Mouse (Mus musculus): Measurements from ENCODE around the gene Scnn1a. TPM values are rescaled to one million over a fixed set of nuclear protein-coding genes. Genes with fewer than 3 reads are reported as not detected.

The Scnn1a gene
- total and polyA plus RNA-seq, 2 experiments from 2014 or later = 0.67 to 1.5 TPM

GRCm38 (mm10) chr6:125308921-125309320, 11.5 kb upstream of the Scnn1a start:
- H3K27me3 ChIP-seq (ENCODE audit: insufficient read depth, low read length) = no peaks in the 10 kb centered on the region
- no peak for TF ChIP-seq CTCF (IDR thresholded peaks at IDR 0.05; ENCODE audit: low read depth)
- H3K9me3 ChIP-seq (ENCODE audit: low read length) = no peaks in the 10 kb centered on the region
- peaks cover 4% of the 10 kb centered on the region; the same call in 1 of the 2 replicates for H3K4me1 ChIP-seq (ENCODE audit: insufficient read depth)
- H3K27ac ChIP-seq (ENCODE audit: low read depth, low read length) = no peak overlapping the region
- no peak for ATAC-seq
- 13% methylated on average over 13 of the region's 13 CpGs for WGBS
- no peak overlapping the region for H3K4me3 ChIP-seq (ENCODE audit: low read depth, low read length)
- no peak for DNase-seq
- H3K36me3 ChIP-seq (ENCODE audit: insufficient read depth) = no peaks in the 10 kb centered on the region
- H3K9ac ChIP-seq = no peak overlapping the region
- no peak overlapping the region for H3K4me2 ChIP-seq (ENCODE audit: low read depth)

GRCm38 (mm10) chr6:125309406-125309805, 11.1 kb upstream of the Scnn1a start:
- 47% methylated on average over 5 of the region's 5 CpGs for WGBS

GRCm38 (mm10) chr6:125312171-125312570, 8.3 kb upstream of the Scnn1a start:
- Histone ChIP-seq H3K4me2 (ENCODE audit: low read depth) (peak overlapping the region; percentile 53; the same call in 1 of the 2 replicates), H3K27ac (ENCODE audit: low read depth, low read length) (no peak overlapping the region), H3K4me3 (ENCODE audit: low read depth, low read length) (no peak overlapping the region), H3K36me3 (ENCODE audit: insufficient read depth) (no peaks in the 10 kb centered on the region), H3K9me3 (ENCODE audit: low read length) (no peaks in the 10 kb centered on the region), H3K9ac (no peak overlapping the region), H3K4me1 (ENCODE audit: insufficient read depth) (peaks cover 6% of the 10 kb centered on the region; the same call in 1 of the 2 replicates), H3K27me3 (ENCODE audit: insufficient read depth, low read length) (no peaks in the 10 kb centered on the region)
- DNase-seq = no peak
- no peak for TF ChIP-seq CTCF (IDR thresholded peaks at IDR 0.05; ENCODE audit: low read depth)
- 90% methylated on average over 9 of the region's 9 CpGs for WGBS
- no peak for ATAC-seq

More at GRCm38 (mm10) chr6:125309406-125309805, 11.1 kb upstream of the Scnn1a start:
- Histone ChIP-seq H3K27me3 (ENCODE audit: insufficient read depth, low read length) (no peaks in the 10 kb centered on the region), H3K9me3 (ENCODE audit: low read length) (no peaks in the 10 kb centered on the region), H3K9ac (no peak overlapping the region), H3K36me3 (ENCODE audit: insufficient read depth) (no peaks in the 10 kb centered on the region), H3K4me3 (ENCODE audit: low read depth, low read length) (no peak overlapping the region), H3K27ac (ENCODE audit: low read depth, low read length) (no peak overlapping the region), H3K4me2 (ENCODE audit: low read depth) (no peak overlapping the region), H3K4me1 (ENCODE audit: insufficient read depth) (peaks cover 6% of the 10 kb centered on the region; the same call in 1 of the 2 replicates)
- DNase-seq = no peak
- no peak for ATAC-seq
- no peak for TF ChIP-seq CTCF (IDR thresholded peaks at IDR 0.05; ENCODE audit: low read depth)

GRCm38 (mm10) chr6:125312581-125313355, 7.7 kb upstream of the Scnn1a start:
- Histone ChIP-seq H3K27ac (ENCODE audit: low read depth, low read length) (no peak overlapping the region), H3K27me3 (ENCODE audit: insufficient read depth, low read length) (no peaks in the 10 kb centered on the region), H3K9me3 (ENCODE audit: low read length) (no peaks in the 10 kb centered on the region), H3K36me3 (ENCODE audit: insufficient read depth) (no peaks in the 10 kb centered on the region), H3K4me1 (ENCODE audit: insufficient read depth) (peaks cover 6% of the 10 kb centered on the region; the same call in 1 of the 2 replicates), H3K4me3 (ENCODE audit: low read depth, low read length) (peak overlapping the region; percentile 32; the same call in 1 of the 2 replicates), H3K9ac (peak overlapping the region; percentile 51; the same call in 1 of the 2 replicates), H3K4me2 (ENCODE audit: low read depth) (peak overlapping the region; percentile 53)
- DNase-seq = no peak
- 74% methylated on average over 22 of the region's 22 CpGs for WGBS
- TF ChIP-seq CTCF (IDR thresholded peaks at IDR 0.05; ENCODE audit: low read depth) = no peak
- ATAC-seq = no peak

- DNase-seq (peak; percentile 51), ATAC-seq (peak; percentile 79)
- Histone ChIP-seq H3K36me3 (ENCODE audit: insufficient read depth) (no peaks in the 10 kb centered on the region), H3K9me3 (ENCODE audit: low read length) (no peaks in the 10 kb centered on the region), H3K4me1 (ENCODE audit: insufficient read depth) (peaks cover 6% of the 10 kb centered on the region; the same call in 1 of the 2 replicates), H3K27me3 (ENCODE audit: insufficient read depth, low read length) (no peaks in the 10 kb centered on the region), H3K4me2 (ENCODE audit: low read depth) (peak within 1 kb of the TSS; percentile 53), H3K9ac (peak within 1 kb of the TSS; percentile 51), H3K4me3 (ENCODE audit: low read depth, low read length) (peak within 1 kb of the TSS; percentile 32), H3K27ac (ENCODE audit: low read depth, low read length) (no peak within 1 kb of the TSS)
- no peak for TF ChIP-seq CTCF (IDR thresholded peaks at IDR 0.05; ENCODE audit: low read depth)
- 7% methylated on average over 42 of the region's 46 CpGs for WGBS
Observed at GRCm38 (mm10) chr6:125313546-125314230, 6.8 kb upstream of the Scnn1a start, which contains the start of gene Ltbr. Gene Ltbr (minus strand): TSS chr6:125313885.

- no peak for TF ChIP-seq CTCF (IDR thresholded peaks at IDR 0.05; ENCODE audit: low read depth)
Observed at GRCm38 (mm10) chr6:125314231-125314563, 6.3 kb upstream of the Scnn1a start.

GRCm38 (mm10) chr6:125314746-125315145, 5.7 kb upstream of the Scnn1a start:
- no peak overlapping the region for H3K4me2 ChIP-seq (ENCODE audit: low read depth)
- H3K9ac ChIP-seq = no peak overlapping the region
- H3K9me3 ChIP-seq (ENCODE audit: low read length) = no peaks in the 10 kb centered on the region
- TF ChIP-seq CTCF (IDR thresholded peaks at IDR 0.05; ENCODE audit: low read depth) = no peak
- no peak overlapping the region for H3K4me3 ChIP-seq (ENCODE audit: low read depth, low read length)
- peaks cover 6% of the 10 kb centered on the region; the same call in 1 of the 2 replicates for H3K4me1 ChIP-seq (ENCODE audit: insufficient read depth)
- ATAC-seq (no peak), DNase-seq (no peak)
- H3K36me3 ChIP-seq (ENCODE audit: insufficient read depth) = no peaks in the 10 kb centered on the region
- 75% methylated on average over 6 of the region's 6 CpGs for WGBS
- no peak overlapping the region for H3K27ac ChIP-seq (ENCODE audit: low read depth, low read length)
- H3K27me3 ChIP-seq (ENCODE audit: insufficient read depth, low read length) = no peaks in the 10 kb centered on the region

More at GRCm38 (mm10) chr6:125314231-125314563, 6.3 kb upstream of the Scnn1a start:
- peak overlapping the region; percentile 51 for H3K9ac ChIP-seq
- peak overlapping the region; percentile 53 for H3K4me2 ChIP-seq (ENCODE audit: low read depth)
- peaks cover 6% of the 10 kb centered on the region; the same call in 1 of the 2 replicates for H3K4me1 ChIP-seq (ENCODE audit: insufficient read depth)
- 64% methylated on average over 7 of the region's 7 CpGs for WGBS
- no peaks in the 10 kb centered on the region for H3K9me3 ChIP-seq (ENCODE audit: low read length)
- no peak overlapping the region for H3K27ac ChIP-seq (ENCODE audit: low read depth, low read length)
- no peak for DNase-seq
- no peaks in the 10 kb centered on the region for H3K27me3 ChIP-seq (ENCODE audit: insufficient read depth, low read length)
- no peaks in the 10 kb centered on the region for H3K36me3 ChIP-seq (ENCODE audit: insufficient read depth)
- peak; percentile 21; the same call in 1 of the 2 replicates for ATAC-seq
- H3K4me3 ChIP-seq (ENCODE audit: low read depth, low read length) = no peak overlapping the region
